Mouse (Mus musculus): ENCODE results near the gene Slc44a1. TPM values are rescaled to one million over a fixed set of nuclear protein-coding genes. Genes with fewer than 3 reads are reported as not detected.

Gene Slc44a1
- polyA plus RNA-seq, 1 experiment from 2014 or later = 8.9 TPM

GRCm38 (mm10) chr4:53591536-53591935, 151.3 kb downstream of the Slc44a1 start:
- 75% methylated on average over 11 of the region's 11 CpGs for WGBS (ENCODE audit: insufficient replicate concordance)
- H3K27me3 ChIP-seq = no peaks in the 10 kb centered on the region
- ATAC-seq (ENCODE audit: low read depth) = no peak
- no peak overlapping the region for H3K27ac ChIP-seq
- no peaks in the 10 kb centered on the region for H3K36me3 ChIP-seq
- H3K4me3 ChIP-seq (replicated peaks) = no peak overlapping the region
- H3K9ac ChIP-seq = no peak overlapping the region
- no peak overlapping the region for H3K4me2 ChIP-seq
- H3K4me1 ChIP-seq (replicated peaks) = peaks cover 11% of the 10 kb centered on the region
- no peak for DNase-seq
- H3K9me3 ChIP-seq (replicated peaks) = no peaks in the 10 kb centered on the region

GRCm38 (mm10) chr4:53591941-53592340, 151.7 kb downstream of the Slc44a1 start:
- no peak for DNase-seq
- Histone ChIP-seq H3K9me3 (replicated peaks) (no peaks in the 10 kb centered on the region), H3K9ac (no peak overlapping the region), H3K4me1 (replicated peaks) (peaks cover 11% of the 10 kb centered on the region), H3K36me3 (no peaks in the 10 kb centered on the region), H3K27ac (no peak overlapping the region), H3K4me2 (no peak overlapping the region), H3K4me3 (replicated peaks) (no peak overlapping the region), H3K27me3 (no peaks in the 10 kb centered on the region)
- WGBS (ENCODE audit: insufficient replicate concordance) = 63% methylated on average over 8 of the region's 8 CpGs
- no peak for ATAC-seq (ENCODE audit: low read depth)

GRCm38 (mm10) chr4:53592386-53592785, 152.2 kb downstream of the Slc44a1 start:
- DNase-seq = no peak
- 38% methylated on average over 9 of the region's 9 CpGs for WGBS (ENCODE audit: insufficient replicate concordance)

GRCm38 (mm10) chr4:53594204-53594603, 154.0 kb downstream of the Slc44a1 start:
- Histone ChIP-seq H3K27ac (no peak overlapping the region), H3K9me3 (replicated peaks) (no peaks in the 10 kb centered on the region), H3K4me2 (no peak overlapping the region), H3K27me3 (no peaks in the 10 kb centered on the region), H3K36me3 (no peaks in the 10 kb centered on the region), H3K4me1 (replicated peaks) (peaks cover 11% of the 10 kb centered on the region), H3K4me3 (replicated peaks) (no peak overlapping the region), H3K9ac (no peak overlapping the region)
- ATAC-seq (ENCODE audit: low read depth) = no peak
- 27% methylated on average over 4 of the region's 4 CpGs for WGBS (ENCODE audit: insufficient replicate concordance)
- no peak for DNase-seq

More at GRCm38 (mm10) chr4:53592386-53592785, 152.2 kb downstream of the Slc44a1 start:
- Histone ChIP-seq H3K4me2 (no peak overlapping the region), H3K27me3 (no peaks in the 10 kb centered on the region), H3K9me3 (replicated peaks) (no peaks in the 10 kb centered on the region), H3K4me1 (replicated peaks) (peaks cover 11% of the 10 kb centered on the region), H3K4me3 (replicated peaks) (no peak overlapping the region), H3K9ac (no peak overlapping the region), H3K27ac (no peak overlapping the region), H3K36me3 (no peaks in the 10 kb centered on the region)
- no peak for ATAC-seq (ENCODE audit: low read depth)

- H3K27me3 ChIP-seq = no peaks in the 10 kb centered on the region
- no peaks in the 10 kb centered on the region for H3K36me3 ChIP-seq
- no peak overlapping the region for H3K9ac ChIP-seq
- no peak overlapping the region for H3K4me2 ChIP-seq
- H3K4me3 ChIP-seq (replicated peaks) = no peak overlapping the region
- ATAC-seq (ENCODE audit: low read depth) (peak; percentile 89), DNase-seq (no peak)
- WGBS (ENCODE audit: insufficient replicate concordance) = 59% methylated on average over 12 of the region's 12 CpGs
- H3K9me3 ChIP-seq (replicated peaks) = no peaks in the 10 kb centered on the region
- peaks cover 6% of the 10 kb centered on the region for H3K4me1 ChIP-seq (replicated peaks)
- peak overlapping the region; percentile 83 for H3K27ac ChIP-seq
Measured at GRCm38 (mm10) chr4:53595246-53596062, 155.2 kb downstream of the Slc44a1 start.

- no peaks in the 10 kb centered on the region for H3K36me3 ChIP-seq
- WGBS (ENCODE audit: insufficient replicate concordance) = 71% methylated on average over 15 of the region's 15 CpGs
- no peaks in the 10 kb centered on the region for H3K9me3 ChIP-seq (replicated peaks)
- H3K4me3 ChIP-seq (replicated peaks) = peak overlapping the region; percentile 14; the same call in 1 of the 2 replicates
- H3K9ac ChIP-seq = no peak overlapping the region
- DNase-seq (no peak), ATAC-seq (ENCODE audit: low read depth) (no peak)
- H3K4me1 ChIP-seq (replicated peaks) = no peaks in the 10 kb centered on the region
- peak overlapping the region; percentile 83 for H3K27ac ChIP-seq
- H3K27me3 ChIP-seq = no peaks in the 10 kb centered on the region
- peak overlapping the region; percentile 27; the same call in 1 of the 2 replicates for H3K4me2 ChIP-seq
Measured at GRCm38 (mm10) chr4:53596063-53596895, 156.1 kb downstream of the Slc44a1 start.

GRCm38 (mm10) chr4:53600462-53600861, 160.2 kb downstream of the Slc44a1 start:
- no peak for ATAC-seq (ENCODE audit: low read depth)
- 40% methylated on average over 6 of the region's 6 CpGs for WGBS (ENCODE audit: insufficient replicate concordance)
- Histone ChIP-seq H3K27me3 (no peaks in the 10 kb centered on the region), H3K4me3 (replicated peaks) (no peak overlapping the region), H3K36me3 (no peaks in the 10 kb centered on the region), H3K9ac (no peak overlapping the region), H3K27ac (no peak overlapping the region), H3K9me3 (replicated peaks) (no peaks in the 10 kb centered on the region), H3K4me1 (replicated peaks) (no peaks in the 10 kb centered on the region), H3K4me2 (no peak overlapping the region)
- no peak for DNase-seq

- no peaks in the 10 kb centered on the region for H3K4me1 ChIP-seq (replicated peaks)
- no peaks in the 10 kb centered on the region for H3K36me3 ChIP-seq
- no peak overlapping the region for H3K4me3 ChIP-seq (replicated peaks)
- no peak for DNase-seq
- no peak overlapping the region for H3K9ac ChIP-seq
- no peaks in the 10 kb centered on the region for H3K27me3 ChIP-seq
- H3K4me2 ChIP-seq = no peak overlapping the region
- no peak for ATAC-seq (ENCODE audit: low read depth)
- 50% methylated on average over 5 of the region's 5 CpGs for WGBS (ENCODE audit: insufficient replicate concordance)
- H3K27ac ChIP-seq = no peak overlapping the region
- H3K9me3 ChIP-seq (replicated peaks) = no peaks in the 10 kb centered on the region
Measured at GRCm38 (mm10) chr4:53614576-53615225, 174.5 kb downstream of the Slc44a1 start.

GRCm38 (mm10) chr4:53617968-53618367, 177.8 kb downstream of the Slc44a1 start:
- Histone ChIP-seq H3K4me2 (no peak overlapping the region), H3K4me1 (replicated peaks) (no peaks in the 10 kb centered on the region), H3K4me3 (replicated peaks) (no peak overlapping the region), H3K27me3 (no peaks in the 10 kb centered on the region), H3K27ac (no peak overlapping the region), H3K9me3 (replicated peaks) (no peaks in the 10 kb centered on the region), H3K9ac (no peak overlapping the region), H3K36me3 (no peaks in the 10 kb centered on the region)
- WGBS (ENCODE audit: insufficient replicate concordance) = 52% methylated on average over 3 of the region's 3 CpGs
- ATAC-seq (ENCODE audit: low read depth) (no peak), DNase-seq (no peak)

GRCm38 (mm10) chr4:53620104-53620503, 179.9 kb downstream of the Slc44a1 start:
- no peak for ATAC-seq (ENCODE audit: low read depth)

GRCm38 (mm10) chr4:53621084-53621483, 180.9 kb downstream of the Slc44a1 start:
- Histone ChIP-seq H3K9me3 (replicated peaks) (no peaks in the 10 kb centered on the region), H3K36me3 (no peaks in the 10 kb centered on the region), H3K9ac (no peak overlapping the region), H3K4me1 (replicated peaks) (no peaks in the 10 kb centered on the region), H3K27me3 (no peaks in the 10 kb centered on the region), H3K4me3 (replicated peaks) (no peak overlapping the region), H3K27ac (no peak overlapping the region), H3K4me2 (no peak overlapping the region)
- DNase-seq (no peak), ATAC-seq (ENCODE audit: low read depth) (no peak)
- 47% methylated on average over 6 of the region's 6 CpGs for WGBS (ENCODE audit: insufficient replicate concordance)

More at GRCm38 (mm10) chr4:53620104-53620503, 179.9 kb downstream of the Slc44a1 start:
- H3K4me3 ChIP-seq (replicated peaks) = no peak overlapping the region
- no peaks in the 10 kb centered on the region for H3K27me3 ChIP-seq
- H3K4me1 ChIP-seq (replicated peaks) = no peaks in the 10 kb centered on the region
- 73% methylated on average over 6 of the region's 6 CpGs for WGBS (ENCODE audit: insufficient replicate concordance)
- H3K9me3 ChIP-seq (replicated peaks) = no peaks in the 10 kb centered on the region
- no peak overlapping the region for H3K9ac ChIP-seq
- no peak overlapping the region for H3K27ac ChIP-seq
- H3K36me3 ChIP-seq = no peaks in the 10 kb centered on the region
- no peak overlapping the region for H3K4me2 ChIP-seq
- DNase-seq = no peak
